Mouse (Mus musculus): Measurements from ENCODE around the gene Dcaf15. TPM values are rescaled to one million over a fixed set of nuclear protein-coding genes. Genes with fewer than 3 reads are reported as not detected.

Dcaf15 gene
- polyA plus RNA-seq, 1 experiment from 2014 or later: 17.4 TPM

DNA sequence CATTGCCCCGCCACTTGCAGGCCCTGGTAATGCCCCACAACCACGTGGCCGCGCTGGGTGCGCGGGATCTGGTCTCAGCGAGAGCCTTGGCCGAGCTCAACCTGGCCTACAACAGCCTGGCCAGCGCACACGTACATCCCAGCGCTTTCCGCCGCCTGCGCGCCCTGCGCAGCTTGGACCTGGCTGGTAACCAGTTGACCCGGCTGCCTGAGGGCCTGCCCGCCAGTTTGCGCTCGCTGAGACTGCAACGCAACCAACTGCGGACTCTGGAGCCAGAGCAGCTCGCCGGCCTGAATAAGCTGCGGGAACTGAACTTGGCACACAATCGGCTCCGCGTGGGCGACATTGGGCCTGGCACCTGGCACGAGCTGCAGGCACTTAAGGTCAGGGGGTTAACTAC, 26.2 kb upstream of the Dcaf15 start:
- ATAC-seq (ENCODE audit: low FRiP score) (0 out of 2 replicates have a peak, but pooled peaks have one; percentile 26), DNase-seq (ENCODE audit: low spot score) (no peak)

DNA sequence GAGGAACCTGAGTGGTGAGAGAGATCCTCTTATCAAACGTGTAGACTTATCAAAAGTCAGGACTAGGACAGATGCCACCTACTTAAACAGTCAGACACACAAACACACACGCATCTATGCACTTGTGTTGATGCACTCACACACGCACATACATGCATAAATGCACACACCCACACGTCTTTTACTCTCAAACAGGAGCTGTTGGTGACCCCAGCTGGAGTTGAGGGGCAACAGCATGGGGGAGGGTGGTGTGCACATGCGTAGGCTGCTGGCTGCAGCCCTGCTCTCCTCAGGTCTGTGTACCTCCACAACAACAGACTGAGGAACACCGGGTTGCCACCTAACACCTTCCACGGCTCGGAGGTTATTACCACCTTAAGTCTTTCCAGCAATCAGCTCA, 23.7 kb upstream of the Dcaf15 start:
- ATAC-seq (ENCODE audit: low FRiP score) (no peak), DNase-seq (ENCODE audit: low spot score) (no peak)
- H3K27me3 ChIP-seq (ENCODE audit: control insufficient read depth, insufficient read depth, low read length): no peaks in the 10 kb centered on the region
- H3K9me3 ChIP-seq (ENCODE audit: control insufficient read depth, low read length): no peaks in the 10 kb centered on the region
- WGBS: 77% methylated on average over 8 of the region's 8 CpGs
- H3K36me3 ChIP-seq (replicated peaks; ENCODE audit: control insufficient read depth, insufficient read depth): peaks cover 17% of the 10 kb centered on the region
- H3K27ac ChIP-seq: no peak overlapping the region
- H3K9ac ChIP-seq: no peak overlapping the region
- H3K4me1 ChIP-seq (replicated peaks; ENCODE audit: control insufficient read depth, insufficient read depth, low read length): peaks cover 2% of the 10 kb centered on the region; the same call in 1 of the 2 replicates
- no peak overlapping the region for H3K4me3 ChIP-seq (replicated peaks; ENCODE audit: low read length)
- no peak overlapping the region for H3K4me2 ChIP-seq (replicated peaks)

More for the DNA sequence above, 26.2 kb upstream of the Dcaf15 start:
- Histone ChIP-seq H3K4me3 (replicated peaks; ENCODE audit: low read length) (no peak overlapping the region), H3K4me2 (replicated peaks) (no peak overlapping the region), H3K27ac (no peak overlapping the region), H3K9me3 (ENCODE audit: control insufficient read depth, low read length) (no peaks in the 10 kb centered on the region), H3K4me1 (replicated peaks; ENCODE audit: control insufficient read depth, insufficient read depth, low read length) (peaks cover 2% of the 10 kb centered on the region; the same call in 1 of the 2 replicates), H3K9ac (no peak overlapping the region), H3K27me3 (ENCODE audit: control insufficient read depth, insufficient read depth, low read length) (no peaks in the 10 kb centered on the region), H3K36me3 (replicated peaks; ENCODE audit: control insufficient read depth, insufficient read depth) (peaks cover 42% of the 10 kb centered on the region)
- WGBS: 36% methylated on average over 30 of the region's 30 CpGs

DNA sequence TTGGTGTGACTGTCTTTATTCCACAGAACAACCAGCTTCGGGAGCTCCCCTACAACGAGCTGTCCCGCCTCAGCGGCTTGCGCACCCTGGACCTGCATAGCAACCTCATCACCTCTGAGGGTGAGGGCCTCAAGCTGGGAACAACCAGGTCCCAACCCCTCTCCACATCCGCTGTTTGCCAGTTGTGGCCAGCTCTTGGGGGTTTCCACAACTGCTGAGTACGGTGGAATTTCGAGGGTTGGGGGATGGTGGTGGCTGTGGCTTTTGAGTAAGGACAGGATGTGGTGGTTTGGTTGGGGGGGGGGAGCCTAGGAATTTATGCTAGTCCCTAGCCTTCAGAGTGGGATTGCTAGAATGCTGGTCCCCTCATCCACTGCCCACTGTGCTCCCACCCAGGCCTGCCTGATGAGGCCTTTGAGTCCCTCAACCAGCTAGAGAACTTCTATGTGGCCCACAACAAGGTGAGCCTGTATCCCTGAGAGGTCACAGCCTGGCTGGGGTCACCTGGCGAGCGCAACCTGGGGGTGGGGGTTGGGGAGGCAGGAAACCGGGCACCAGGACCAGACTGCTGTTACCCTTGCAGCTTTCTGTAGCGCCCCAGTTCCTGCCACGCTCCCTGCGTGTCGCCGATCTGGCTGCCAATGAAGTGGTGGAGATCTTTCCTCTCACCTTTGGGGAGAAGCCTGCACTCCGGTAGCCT, 22.8 kb upstream of the Dcaf15 start:
- ATAC-seq (ENCODE audit: low FRiP score) (no peak), DNase-seq (ENCODE audit: low spot score) (no peak)
- no peaks in the 10 kb centered on the region for H3K9me3 ChIP-seq (ENCODE audit: control insufficient read depth, low read length)
- H3K4me3 ChIP-seq (replicated peaks; ENCODE audit: low read length): no peak overlapping the region
- H3K4me2 ChIP-seq (replicated peaks): no peak overlapping the region
- H3K27ac ChIP-seq: no peak overlapping the region
- 73% methylated on average over 17 of the region's 17 CpGs for WGBS
- peaks cover 2% of the 10 kb centered on the region; the same call in 1 of the 2 replicates for H3K4me1 ChIP-seq (replicated peaks; ENCODE audit: control insufficient read depth, insufficient read depth, low read length)
- H3K36me3 ChIP-seq (replicated peaks; ENCODE audit: control insufficient read depth, insufficient read depth): peaks cover 7% of the 10 kb centered on the region
- no peaks in the 10 kb centered on the region for H3K27me3 ChIP-seq (ENCODE audit: control insufficient read depth, insufficient read depth, low read length)
- no peak overlapping the region for H3K9ac ChIP-seq

DNA sequence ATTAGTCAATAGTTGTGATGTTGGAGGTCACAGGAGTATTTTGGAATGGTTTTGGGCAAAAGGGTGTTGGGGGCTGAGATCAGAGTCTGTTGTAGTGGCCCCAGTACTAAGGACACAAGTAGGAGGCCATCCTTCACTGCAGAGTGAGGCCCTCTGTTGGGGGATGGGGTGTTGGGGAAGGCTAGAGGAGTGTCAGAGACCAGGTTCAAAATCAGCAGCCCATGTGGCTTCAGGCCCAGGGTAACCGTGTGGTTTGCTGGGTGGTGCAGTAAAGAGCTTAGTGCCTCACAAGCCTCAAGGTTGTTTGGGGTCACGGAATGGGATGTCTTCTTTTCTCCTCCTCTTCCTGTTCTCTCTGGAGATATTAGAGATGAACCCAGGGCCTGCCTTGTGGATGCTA, 22.2 kb upstream of the Dcaf15 start:
- H3K27me3 ChIP-seq (ENCODE audit: control insufficient read depth, insufficient read depth, low read length): no peaks in the 10 kb centered on the region
- WGBS: 77% methylated on average over 2 of the region's 2 CpGs
- peaks cover 2% of the 10 kb centered on the region; the same call in 1 of the 2 replicates for H3K4me1 ChIP-seq (replicated peaks; ENCODE audit: control insufficient read depth, insufficient read depth, low read length)
- no peak overlapping the region for H3K9ac ChIP-seq
- no peaks in the 10 kb centered on the region for H3K9me3 ChIP-seq (ENCODE audit: control insufficient read depth, low read length)
- H3K4me2 ChIP-seq (replicated peaks): no peak overlapping the region
- ATAC-seq (ENCODE audit: low FRiP score) (no peak), DNase-seq (ENCODE audit: low spot score) (no peak)
- H3K4me3 ChIP-seq (replicated peaks; ENCODE audit: low read length): no peak overlapping the region
- peaks cover 1% of the 10 kb centered on the region; the same call in 1 of the 2 replicates for H3K36me3 ChIP-seq (replicated peaks; ENCODE audit: control insufficient read depth, insufficient read depth)
- H3K27ac ChIP-seq: no peak overlapping the region

DNA sequence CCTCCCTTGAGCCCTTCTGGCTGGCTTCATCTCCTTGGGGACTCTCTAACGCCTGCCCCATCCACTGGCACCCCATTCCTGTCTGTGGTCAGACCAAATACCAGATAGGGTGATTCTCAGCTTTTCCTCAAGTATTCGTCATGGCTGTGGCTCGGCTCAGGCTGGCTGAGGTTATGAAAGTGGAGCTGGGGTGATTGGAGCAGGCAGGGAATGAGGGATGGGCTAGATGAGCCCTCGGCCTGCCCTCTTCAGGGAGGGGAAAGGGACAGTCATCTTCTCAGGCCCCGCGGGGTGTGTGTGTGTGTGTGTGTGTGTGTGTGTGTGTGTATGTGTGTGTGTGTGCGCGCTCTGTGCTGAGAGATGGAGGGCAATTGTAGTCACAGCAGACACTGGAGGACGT, 21.1 kb upstream of the Dcaf15 start, which contains the start of gene Podnl1:
Gene Podnl1 (plus strand): TSS at position 334 of the 400 bp plus-strand sequence.
- Histone ChIP-seq H3K27ac (no peak within 1 kb of the TSS), H3K36me3 (replicated peaks; ENCODE audit: control insufficient read depth, insufficient read depth) (no peaks in the 10 kb centered on the region), H3K4me3 (replicated peaks; ENCODE audit: low read length) (no peak within 1 kb of the TSS), H3K9me3 (ENCODE audit: control insufficient read depth, low read length) (no peaks in the 10 kb centered on the region), H3K27me3 (ENCODE audit: control insufficient read depth, insufficient read depth, low read length) (no peaks in the 10 kb centered on the region), H3K4me2 (replicated peaks) (no peak within 1 kb of the TSS), H3K4me1 (replicated peaks; ENCODE audit: control insufficient read depth, insufficient read depth, low read length) (peaks cover 2% of the 10 kb centered on the region; the same call in 1 of the 2 replicates), H3K9ac (no peak within 1 kb of the TSS)
- peak; percentile 31; the same call in 1 of the 2 replicates for ATAC-seq (ENCODE audit: low FRiP score)
- no peak for DNase-seq (ENCODE audit: low spot score)
- WGBS: 52% methylated on average over 9 of the region's 9 CpGs

DNA sequence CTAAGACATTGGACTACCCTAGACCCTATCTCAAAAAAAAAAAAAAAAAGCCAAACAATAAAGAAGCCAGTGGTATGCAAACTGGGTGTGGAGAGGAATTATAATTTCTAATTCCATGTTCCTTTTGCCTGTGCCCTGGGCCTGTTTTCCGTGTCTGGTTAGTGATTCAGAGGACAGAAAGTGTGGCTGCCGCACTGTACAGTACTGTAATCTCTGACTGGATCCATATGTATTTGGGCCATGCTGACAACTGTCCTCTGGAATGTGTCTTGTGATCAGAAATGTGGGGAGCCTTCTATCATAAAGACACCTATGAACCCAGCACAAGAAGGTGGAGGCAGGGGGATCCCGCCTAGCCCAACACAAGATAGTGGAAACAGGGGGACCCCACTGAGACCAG, 17.6 kb upstream of the Dcaf15 start:
- WGBS: 90% methylated on average over 3 of the region's 3 CpGs
- Histone ChIP-seq H3K4me2 (replicated peaks) (no peak overlapping the region), H3K27ac (no peak overlapping the region), H3K27me3 (ENCODE audit: control insufficient read depth, insufficient read depth, low read length) (no peaks in the 10 kb centered on the region), H3K9ac (no peak overlapping the region), H3K9me3 (ENCODE audit: control insufficient read depth, low read length) (no peaks in the 10 kb centered on the region), H3K4me1 (replicated peaks; ENCODE audit: control insufficient read depth, insufficient read depth, low read length) (peaks cover 2% of the 10 kb centered on the region; the same call in 1 of the 2 replicates), H3K4me3 (replicated peaks; ENCODE audit: low read length) (no peak overlapping the region), H3K36me3 (replicated peaks; ENCODE audit: control insufficient read depth, insufficient read depth) (no peaks in the 10 kb centered on the region)
- DNase-seq (ENCODE audit: low spot score) (no peak), ATAC-seq (ENCODE audit: low FRiP score) (no peak)

DNA sequence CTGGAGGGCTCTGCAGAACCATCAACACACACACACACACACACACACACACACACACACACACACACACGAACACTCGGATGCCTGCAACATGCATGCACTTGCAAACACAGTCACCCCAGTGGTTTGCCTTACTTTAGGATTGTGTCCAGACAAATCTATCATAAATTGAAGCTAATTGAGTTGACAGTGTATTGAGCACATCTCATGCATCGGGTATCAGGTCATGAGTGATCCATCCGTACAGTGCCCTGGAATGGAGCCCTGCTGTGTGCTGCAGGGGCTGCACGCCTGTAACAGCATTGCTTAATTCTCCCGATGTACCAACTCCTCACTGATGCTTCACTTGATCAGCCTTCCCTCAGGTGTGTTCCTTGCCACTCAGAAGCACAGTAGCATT, 11.1 kb upstream of the Dcaf15 start:
- Histone ChIP-seq H3K4me3 (replicated peaks; ENCODE audit: low read length) (no peak overlapping the region), H3K9ac (no peak overlapping the region), H3K36me3 (replicated peaks; ENCODE audit: control insufficient read depth, insufficient read depth) (no peaks in the 10 kb centered on the region), H3K4me1 (replicated peaks; ENCODE audit: control insufficient read depth, insufficient read depth, low read length) (no peaks in the 10 kb centered on the region), H3K4me2 (replicated peaks) (no peak overlapping the region), H3K9me3 (ENCODE audit: control insufficient read depth, low read length) (no peaks in the 10 kb centered on the region), H3K27me3 (ENCODE audit: control insufficient read depth, insufficient read depth, low read length) (no peaks in the 10 kb centered on the region), H3K27ac (no peak overlapping the region)
- ATAC-seq (ENCODE audit: low FRiP score): no peak
- 85% methylated on average over 6 of the region's 6 CpGs for WGBS
- DNase-seq (ENCODE audit: low spot score): no peak

DNA sequence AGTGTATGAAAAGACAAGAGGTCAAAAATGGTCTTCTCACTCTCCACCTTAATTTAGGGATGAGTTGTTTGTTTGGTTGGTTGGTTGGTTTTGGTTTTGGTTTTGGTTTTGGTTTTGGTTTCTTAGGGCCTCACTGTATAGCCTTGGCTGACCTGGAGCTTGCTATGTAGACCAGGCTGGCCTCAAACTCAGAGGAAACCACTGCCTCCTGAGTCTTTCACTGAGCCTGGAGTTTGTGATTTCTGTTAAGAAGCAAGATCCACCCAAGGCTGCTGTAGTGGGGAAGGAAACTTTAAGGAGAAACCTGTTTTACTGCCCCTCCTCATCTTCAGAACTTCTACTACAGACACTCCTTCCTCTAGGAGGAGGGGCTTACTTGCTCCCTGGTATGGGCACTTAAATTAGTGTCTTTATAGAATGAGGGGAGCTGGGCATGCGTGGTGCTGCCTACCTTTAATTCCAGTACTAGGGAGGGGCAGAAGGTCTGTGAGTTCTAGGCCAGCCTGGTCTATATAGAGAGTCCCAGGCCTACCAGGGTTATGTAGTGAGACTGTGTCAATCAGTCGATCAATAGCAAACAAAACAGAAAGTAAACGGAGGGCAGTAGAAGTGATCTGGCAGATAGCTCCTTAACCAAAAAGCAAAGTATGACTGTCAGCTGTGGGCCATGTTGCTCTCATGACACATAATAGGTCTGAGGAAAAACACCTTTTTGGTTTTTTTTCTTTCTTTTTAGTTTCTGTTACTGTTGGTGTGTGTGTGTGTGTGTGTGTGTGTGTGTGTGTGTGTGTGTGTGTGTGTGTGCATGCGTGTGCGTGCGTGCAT, 1.9 kb upstream of the Dcaf15 start:
- Histone ChIP-seq H3K36me3 (replicated peaks; ENCODE audit: control insufficient read depth, insufficient read depth) (peaks cover 13% of the 10 kb centered on the region), H3K27ac (no peak overlapping the region), H3K4me2 (replicated peaks) (no peak overlapping the region), H3K9ac (no peak overlapping the region), H3K9me3 (ENCODE audit: control insufficient read depth, low read length) (no peaks in the 10 kb centered on the region), H3K4me1 (replicated peaks; ENCODE audit: control insufficient read depth, insufficient read depth, low read length) (peaks cover 28% of the 10 kb centered on the region), H3K4me3 (replicated peaks; ENCODE audit: low read length) (no peak overlapping the region), H3K27me3 (ENCODE audit: control insufficient read depth, insufficient read depth, low read length) (no peaks in the 10 kb centered on the region)
- WGBS: 95% methylated on average over 6 of the region's 6 CpGs
- DNase-seq (ENCODE audit: low spot score) (no peak), ATAC-seq (ENCODE audit: low FRiP score) (no peak)

DNA sequence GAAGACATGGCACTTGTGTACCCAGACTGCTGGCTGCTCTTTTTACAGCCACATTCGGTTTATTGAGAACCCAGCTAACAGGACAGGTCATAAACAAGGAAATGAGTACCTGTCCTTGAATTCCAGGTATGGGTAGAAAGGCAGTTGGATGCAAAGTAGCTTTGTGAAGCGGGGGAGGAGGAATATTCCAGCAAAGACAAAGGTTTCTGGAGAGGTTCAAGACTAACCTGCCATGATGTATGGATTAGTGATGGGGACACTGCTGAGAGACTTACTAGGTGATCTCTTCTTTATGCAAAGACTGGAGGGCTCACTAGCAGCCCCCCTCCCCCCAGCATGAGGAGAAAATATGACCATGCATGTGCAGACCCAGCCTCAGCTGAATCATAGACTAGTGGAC, 1.1 kb upstream of the Dcaf15 start:
- WGBS: 90% methylated on average over 2 of the region's 2 CpGs
- Histone ChIP-seq H3K27ac (peak overlapping the region; percentile 84), H3K9ac (0 out of 2 replicates have a peak overlapping the region, but pooled peaks have one; percentile 24), H3K4me2 (replicated peaks) (no peak overlapping the region; the same call in 1 of the 2 replicates), H3K36me3 (replicated peaks; ENCODE audit: control insufficient read depth, insufficient read depth) (peaks cover 20% of the 10 kb centered on the region), H3K27me3 (ENCODE audit: control insufficient read depth, insufficient read depth, low read length) (no peaks in the 10 kb centered on the region), H3K9me3 (ENCODE audit: control insufficient read depth, low read length) (no peaks in the 10 kb centered on the region), H3K4me3 (replicated peaks; ENCODE audit: low read length) (no peak overlapping the region), H3K4me1 (replicated peaks; ENCODE audit: control insufficient read depth, insufficient read depth, low read length) (peaks cover 30% of the 10 kb centered on the region)
- DNase-seq (ENCODE audit: low spot score) (no peak), ATAC-seq (ENCODE audit: low FRiP score) (no peak)
